8 mouse cellular contexts compared by ENCODE assay signal in genomic region chr7:44848561-44849415, GRCm38 (mm10). TPM values are rescaled to one million over a fixed set of nuclear protein-coding genes. Genes with fewer than 3 reads are reported as not detected.
DNase-seq lines count a peak whose midpoint lies in the region; ATAC-seq lines count a peak whose summit lies in the region.

Gene Akt1s1, plus strand, starts transcription at chr7:44848991.
Gene Tbc1d17, minus strand, starts transcription at chr7:44849079.

- no peaks in the 10 kb centered on the region for H3K27me3 ChIP-seq in hindbrain, embryonic 14.5 days (ENCODE audit: control insufficient read depth, insufficient read depth, low read length)

- under 1% methylated on average over 54 of the region's 54 CpGs for WGBS in hindbrain, embryonic 14.5 days

- H3K36me3 ChIP-seq in hindbrain, embryonic 14.5 days (replicated peaks; ENCODE audit: control insufficient read depth, insufficient read depth), result peaks cover 39% of the 10 kb centered on the region

- H3K4me3 ChIP-seq in hindbrain, embryonic 14.5 days (replicated peaks; ENCODE audit: low read length), result peak within 1 kb of the TSS; percentile 74

- peak; percentile 88 for ATAC-seq in hindbrain, embryonic 14.5 days (ENCODE audit: low FRiP score)

- peak within 1 kb of the TSS; percentile 85 for H3K4me2 ChIP-seq in hindbrain, embryonic 14.5 days (replicated peaks)

- H3K4me1 ChIP-seq in hindbrain, embryonic 14.5 days (replicated peaks; ENCODE audit: control insufficient read depth, insufficient read depth, low read length), result peaks cover 25% of the 10 kb centered on the region

- peak within 1 kb of the TSS; percentile 87 for H3K9ac ChIP-seq in hindbrain, embryonic 14.5 days

- peak within 1 kb of the TSS; percentile 98 for H3K27ac ChIP-seq in hindbrain, embryonic 14.5 days

- no peaks in the 10 kb centered on the region for H3K9me3 ChIP-seq in hindbrain, embryonic 14.5 days (ENCODE audit: control insufficient read depth, low read length)

- peak; percentile 100 for DNase-seq in R1 (ENCODE audit: low read depth, low spot score)
- peak; percentile 99 to 100 for DNase-seq in cerebellum, postnatal 25 days
- peak; percentile 99 for DNase-seq in frontal cortex, postnatal 25 days (ENCODE audit: low spot score in 2 of 2)
- peak; percentile 99 for DNase-seq in hindbrain, embryonic 14.5 days (ENCODE audit: low spot score)
- peak; percentile 99 to 100 for DNase-seq in layer of hippocampus, postnatal 36 days
- DNase-seq in lung, postnatal 36 days, result peak; percentile 100
- DNase-seq in retina, postnatal 1 day, result peak; percentile 100
- peak; percentile 93 to 100 for DNase-seq in urinary bladder, adult 18-20 months (ENCODE audit: low spot score in 2 of 2)

RNA-seq across cellular contexts. Expression of gene Akt1s1, which starts in this region (rescaled TPM):
- polyA plus RNA-seq in hindbrain, embryonic 14.5 days (2014; fragmentation: Nextera tagmentation; extraction: Ambion mirVana), result 57.6 and 59.1 TPM in 2 replicates
- total RNA-seq in layer of hippocampus, postnatal 36 days (2021), result 10 to 100 TPM; 78.8 to 80.6 TPM

RNA-seq across cellular contexts. Expression of gene Tbc1d17, which starts in this region (rescaled TPM):
- 98.5 and 104 TPM in 2 replicates for polyA plus RNA-seq in hindbrain, embryonic 14.5 days (2014; fragmentation: Nextera tagmentation; extraction: Ambion mirVana)
- 10 to 100 TPM; 63.7 to 64.6 TPM for total RNA-seq in layer of hippocampus, postnatal 36 days (2021)

Comparison
In these comparisons a context has a peak if more than half of its experiments do, and no peak if none do; other contexts are left out.
1. Peak in every context shown above with its lines: DNase-seq, ATAC-seq, H3K4me3 ChIP-seq and H3K27ac ChIP-seq.